Mouse (Mus musculus) hematopoietic stem cell, adult 5-6 weeks (primary cell): ENCODE data around the gene Wnt10b. TPM values are rescaled to one million over a fixed set of nuclear protein-coding genes. Genes with fewer than 3 reads are reported as not detected.

ENCODE experiments used
- ATAC-seq, 2 experiments: fragments of 125-278 bp in 1 of 2; replicated peaks in 1 of 2; 2 replicates each; pipeline ENCODE4 v1.8.0; 2016 to 2017; ENCODE audit warnings: inconsistent platforms in 2 of 2, mild to moderate bottlenecking in 2 of 2, moderate number of reproducible peaks in 2 of 2, low read depth in 1 of 2, moderate TSS enrichment in 1 of 2; ENCODE audit not compliant: low FRiP score in 2 of 2, poor library complexity in 2 of 2, severe bottlenecking in 2 of 2, insufficient read depth in 1 of 2, low TSS enrichment in 1 of 2
- total RNA-seq: library from RNA; stranded (forward); fragments of 172-1452, 232-1000 nt; gene quantifications from 2 replicates; pipeline ENCODE4 v1.2.3, GENCODE M21; 2017

Wnt10b gene
- total RNA-seq, 1 experiment from 2014 or later: 1.8 TPM

GRCm38 (mm10) chr15:98722854-98723253, 55.1 kb downstream of the Wnt10b start:
- peak; percentile 38 to 65; a peak in 3 of 4 replicates for ATAC-seq

GRCm38 (mm10) chr15:98722191-98722590, 55.8 kb downstream of the Wnt10b start:
- ATAC-seq: no peak

Other genes with a start within 250 kb of the Wnt10b start
- gene Kansl2, start 243.9 kb downstream of the Wnt10b start, total RNA-seq: 55.2 and 57.8 TPM in 2 replicates
- 109 and 125 TPM in 2 replicates for gene Ccnt1, start 207.2 kb downstream of the Wnt10b start, total RNA-seq
- not detected in 2 replicates for gene 4930415O20Rik, start 207.1 kb downstream of the Wnt10b start, total RNA-seq
- 14.1 and 17.3 TPM in 2 replicates for gene Adcy6, start 168.1 kb downstream of the Wnt10b start, total RNA-seq
- not detected in 2 replicates for gene Cacnb3, start 147.3 kb downstream of the Wnt10b start, total RNA-seq
- gene Ddx23, start 115.3 kb downstream of the Wnt10b start, total RNA-seq: 93.8 and 108 TPM in 2 replicates
- 0.79 and 1.1 TPM in 2 replicates for gene Rnd1, start 100.7 kb downstream of the Wnt10b start, total RNA-seq
- 0.19 TPM in 1 of 2 replicates, not detected in the other for gene Ccdc65, start 69.9 kb downstream of the Wnt10b start, total RNA-seq
- gene Fkbp11, start 50.0 kb downstream of the Wnt10b start, total RNA-seq: 5.9 and 11.3 TPM in 2 replicates
- gene Arf3, start 14.9 kb downstream of the Wnt10b start, total RNA-seq: 36.0 and 38.6 TPM in 2 replicates
- not detected in 2 replicates for gene Wnt1, start 11.7 kb upstream of the Wnt10b start, total RNA-seq
- 0.15 and 0.63 TPM in 2 replicates for gene Ddn, start 31.3 kb upstream of the Wnt10b start, total RNA-seq
- gene Prkag1, start 53.4 kb upstream of the Wnt10b start, total RNA-seq: 70.7 and 115 TPM in 2 replicates
- gene Kmt2d, start 93.1 kb upstream of the Wnt10b start, total RNA-seq: 33.0 and 45.0 TPM in 2 replicates
- 6.2 and 14.7 TPM in 2 replicates for gene Rhebl1, start 116.4 kb upstream of the Wnt10b start, total RNA-seq
- gene Dhh, start 120.4 kb upstream of the Wnt10b start, total RNA-seq: 0.13 TPM in 1 of 2 replicates, not detected in the other
- gene Lmbr1l, start 140.1 kb upstream of the Wnt10b start, total RNA-seq: 8.7 and 21.2 TPM in 2 replicates
- gene Tuba1b, start 156.4 kb upstream of the Wnt10b start, total RNA-seq: 672 and 707 TPM in 2 replicates
- gene Gm49450, start 175.4 kb upstream of the Wnt10b start, total RNA-seq: 12.9 TPM in 1 of 2 replicates, not detected in the other
- gene Tuba1a, start 175.6 kb upstream of the Wnt10b start, total RNA-seq: 35.1 and 40.0 TPM in 2 replicates